Mouse (Mus musculus) natural killer cell, adult 2 months (primary cell): ENCODE data around the gene Pgam1.
"Not testable (repeated sequence)": the region's sequence is repeated elsewhere in the genome, so short reads cannot be mapped to it uniquely, and the experiment has no call there.

Experiments
- DNase-seq, 2 experiments: peaks; one replicate each; pipeline ENCODE4 v3.0.0; 2022; ENCODE audit warnings: low spot score in 2 of 2

The Pgam1 gene

DNA sequence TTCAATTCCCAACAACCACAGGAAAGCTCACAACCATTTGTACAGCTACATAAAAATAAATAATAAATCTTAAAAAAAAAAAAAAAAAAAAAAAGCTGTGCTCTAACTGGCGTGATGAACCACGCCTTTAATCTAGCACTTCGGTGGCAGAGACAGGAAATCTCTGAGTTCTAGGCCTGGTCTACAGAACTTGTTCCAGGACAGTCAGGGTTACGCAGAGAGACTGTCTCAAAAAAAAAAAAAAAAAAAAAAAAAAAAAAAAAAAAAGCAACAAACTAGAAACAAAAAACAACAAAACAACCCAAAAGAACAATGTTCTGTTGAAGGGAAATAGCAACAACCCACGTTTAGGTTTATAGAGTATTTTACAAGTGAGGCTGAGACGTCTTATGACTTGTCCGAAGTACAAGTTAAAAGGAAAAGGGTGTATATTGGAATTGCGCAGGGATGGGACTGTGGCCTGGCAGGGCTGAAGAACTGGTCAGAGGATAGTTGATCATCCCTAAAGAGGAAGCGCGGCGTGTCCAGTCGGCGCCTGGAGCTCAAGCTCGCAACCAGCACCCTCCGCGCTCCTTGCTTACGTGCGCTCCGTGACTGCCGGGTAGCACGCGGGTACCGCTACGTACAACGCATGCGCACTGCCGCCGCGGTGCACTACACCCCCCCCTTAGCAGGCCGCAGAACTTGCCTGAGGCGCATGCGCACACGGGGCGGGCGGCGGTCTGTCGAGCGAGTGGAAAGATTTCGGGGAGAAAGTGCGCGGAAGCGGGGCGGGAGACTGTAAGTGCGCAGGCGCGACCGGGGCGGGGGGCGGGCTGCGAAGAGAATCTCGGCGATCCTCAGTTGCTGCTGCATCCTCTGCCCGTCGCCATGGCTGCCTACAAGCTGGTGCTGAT lies at the start of gene Pgam1:
Gene Pgam1, plus strand, starts transcription at position 746 of the 896 bp plus-strand sequence.
- DNase-seq: peak; percentile 94 to 97

DNA sequence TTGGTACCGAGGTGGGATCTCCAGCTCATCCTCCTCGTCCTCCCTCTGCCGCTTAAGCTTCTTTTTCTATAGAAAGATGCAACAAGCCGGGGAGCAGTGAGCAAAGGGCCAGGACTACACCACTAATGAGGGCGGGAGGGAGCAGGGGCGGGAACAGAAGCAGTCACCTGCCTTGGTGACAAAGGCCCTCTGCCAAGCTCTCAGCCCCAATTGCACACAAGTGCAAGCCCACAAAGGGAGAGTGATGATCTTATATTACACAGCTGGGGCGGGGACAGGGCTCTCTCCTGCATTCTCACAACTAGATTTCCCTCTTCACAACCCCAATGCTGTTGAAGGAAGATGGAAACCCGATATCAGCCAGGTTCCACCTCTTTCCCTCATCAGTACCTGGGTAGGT lies 45.0 kb upstream of the Pgam1 start:
- no peak for DNase-seq

- DNase-seq: no peak
Observed at GRCm38 (mm10) chr19:41869296-41869695, 42.4 kb upstream of the Pgam1 start.

DNA sequence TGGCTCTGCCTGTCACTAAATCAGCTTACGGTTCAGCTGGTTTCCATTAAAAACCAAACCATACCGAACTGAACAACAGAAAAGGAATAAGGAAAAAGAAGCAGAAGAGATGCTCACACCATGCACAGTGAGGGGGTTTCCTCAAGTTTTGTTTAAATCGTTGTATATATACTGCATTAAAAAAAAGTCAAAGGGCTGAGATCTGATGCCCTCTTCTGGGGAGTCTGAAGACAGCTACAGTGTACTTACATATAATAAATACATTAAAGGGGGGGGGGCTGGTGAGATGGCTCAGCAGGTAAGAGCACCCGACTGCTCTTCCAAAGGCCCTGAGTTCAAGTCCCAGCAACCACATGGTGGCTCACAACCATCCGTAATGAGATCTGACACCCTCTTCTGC lies 41.8 kb upstream of the Pgam1 start:
- not testable (repeated sequence) for DNase-seq

DNA sequence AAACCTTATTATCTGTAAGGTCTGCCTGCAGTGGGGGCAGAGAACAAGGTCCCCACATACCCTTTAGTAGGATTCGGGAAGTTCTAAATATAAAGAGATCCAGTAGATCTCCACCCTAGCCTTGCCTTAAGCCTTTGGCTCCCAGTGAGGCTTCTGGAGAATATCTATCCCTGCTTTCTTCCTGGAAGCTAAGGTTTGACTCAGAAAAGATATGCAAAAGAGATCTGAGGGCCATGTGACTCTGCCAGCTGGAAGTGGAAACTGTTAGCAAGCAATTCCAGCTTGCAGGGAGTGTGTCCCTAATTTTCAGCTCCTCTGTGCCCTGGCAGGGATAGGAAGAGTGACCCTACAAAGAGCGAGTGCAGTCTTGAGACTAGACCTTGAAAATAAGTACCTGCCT lies 39.4 kb upstream of the Pgam1 start:
- no peak for DNase-seq

DNA sequence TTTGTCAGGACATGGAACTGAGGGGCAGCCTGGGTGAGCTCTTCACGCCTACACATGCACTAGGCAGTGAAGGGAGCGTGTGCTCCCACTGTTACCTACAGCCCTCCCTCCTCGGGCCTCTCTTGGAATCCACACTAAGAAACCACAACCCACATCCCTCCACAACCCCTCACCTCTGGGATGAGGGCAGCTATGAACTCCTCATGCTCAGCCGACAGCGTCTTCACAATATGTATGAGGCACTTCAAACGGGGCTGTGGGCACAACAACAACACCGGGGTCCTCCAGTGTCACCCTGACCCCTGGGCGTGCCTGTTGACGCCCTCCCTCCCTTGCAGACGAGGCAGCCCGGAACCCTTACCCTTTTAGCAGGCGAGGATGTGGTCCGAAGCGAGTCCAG lies 37.4 kb upstream of the Pgam1 start:
- DNase-seq: peak; percentile 41 to 46

DNA sequence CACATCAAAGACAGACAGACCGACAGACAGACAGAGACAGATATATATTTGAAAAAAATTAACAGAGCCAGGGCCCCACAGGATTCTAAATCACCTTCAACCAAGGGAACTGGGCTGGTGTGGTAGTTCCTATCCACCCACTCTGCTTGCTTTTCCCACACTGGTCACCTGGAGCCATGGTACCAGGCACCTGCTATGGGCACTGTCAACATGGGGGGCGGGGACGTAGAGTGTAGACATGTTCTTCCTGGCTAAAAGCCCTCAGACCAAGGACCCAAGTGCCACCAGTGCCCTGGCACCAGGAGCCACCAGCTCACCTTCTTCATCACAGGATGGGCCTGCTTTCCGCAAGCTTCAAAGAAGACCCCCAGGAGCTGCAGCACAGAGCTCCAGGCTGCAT lies 29.9 kb upstream of the Pgam1 start:
- DNase-seq: no peak

GRCm38 (mm10) chr19:41883882-41884281 lies 27.8 kb upstream of the Pgam1 start:
- no peak for DNase-seq

DNA sequence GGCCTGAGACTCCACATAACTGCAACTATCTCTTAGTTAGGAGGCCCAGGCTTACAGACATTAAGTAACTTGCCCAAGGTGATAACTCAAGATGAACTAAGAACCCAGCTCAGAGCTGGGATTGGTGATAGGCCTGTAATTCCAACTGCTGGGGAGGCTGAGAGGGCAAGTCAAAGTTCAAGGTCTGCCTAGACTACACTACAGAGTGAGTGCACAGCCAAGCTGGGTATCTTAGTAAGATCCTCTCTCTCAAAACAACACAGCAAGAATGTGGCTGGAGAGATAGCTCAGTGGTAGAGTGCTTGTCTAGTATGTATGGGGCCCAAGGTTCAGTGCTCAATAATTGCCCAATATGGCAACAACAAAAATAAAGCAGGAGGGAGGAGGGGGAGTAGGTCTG lies 23.5 kb upstream of the Pgam1 start:
- no peak for DNase-seq

GRCm38 (mm10) chr19:41894959-41895358 lies 16.8 kb upstream of the Pgam1 start:
- DNase-seq: no peak

DNA sequence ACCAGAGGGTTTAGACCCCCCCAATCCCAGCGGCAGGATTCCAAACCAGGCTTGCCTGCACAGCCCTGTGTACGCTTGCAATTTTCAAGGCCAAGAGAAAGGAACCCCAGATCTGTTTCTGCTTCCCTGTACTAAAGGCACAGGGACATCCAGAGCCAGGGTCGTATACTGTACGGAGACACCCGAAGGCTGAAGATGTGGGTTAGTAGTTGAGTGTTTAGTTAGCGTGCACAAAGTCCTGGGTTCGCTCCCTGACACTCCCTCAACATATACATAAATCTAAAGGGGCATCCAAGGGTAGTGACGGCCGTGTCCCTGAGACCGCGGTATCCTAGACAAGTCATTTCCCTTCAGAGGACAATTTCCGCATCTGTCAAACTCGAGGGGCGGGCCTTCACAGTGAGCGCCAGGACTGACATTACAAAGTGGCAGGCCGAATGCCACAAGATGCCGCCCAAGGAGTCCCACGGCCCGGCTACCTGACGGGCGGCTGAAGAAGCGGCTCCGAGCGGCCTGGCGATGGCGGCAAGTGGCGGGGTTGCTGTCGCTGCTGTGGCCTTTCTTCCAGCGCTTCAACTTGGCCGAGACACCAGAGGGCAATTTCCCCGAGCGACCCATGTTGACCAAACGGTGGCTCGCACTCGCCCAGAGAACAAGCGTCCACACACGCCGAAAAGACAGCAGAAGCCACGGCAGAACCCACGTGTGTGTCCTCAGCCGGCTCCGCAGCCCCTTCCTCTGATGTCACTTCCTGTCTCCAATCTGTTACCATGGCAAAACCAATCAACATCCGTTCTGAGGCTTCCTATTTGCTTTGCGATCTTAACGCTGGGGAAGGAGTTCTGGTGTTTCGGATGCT lies 16.0 kb upstream of the Pgam1 start, which contains the start of gene Rrp12:
Gene Rrp12, minus strand, starts transcription at position 714 of the 859 bp plus-strand sequence.
- DNase-seq: peak; percentile 82 to 84

GRCm38 (mm10) chr19:41896319-41896711 lies 15.4 kb upstream of the Pgam1 start:
- no peak for DNase-seq

- DNase-seq: peak in 1 of 2 experiments; percentile 28
Observed at GRCm38 (mm10) chr19:41898860-41899259, 12.9 kb upstream of the Pgam1 start.

DNA sequence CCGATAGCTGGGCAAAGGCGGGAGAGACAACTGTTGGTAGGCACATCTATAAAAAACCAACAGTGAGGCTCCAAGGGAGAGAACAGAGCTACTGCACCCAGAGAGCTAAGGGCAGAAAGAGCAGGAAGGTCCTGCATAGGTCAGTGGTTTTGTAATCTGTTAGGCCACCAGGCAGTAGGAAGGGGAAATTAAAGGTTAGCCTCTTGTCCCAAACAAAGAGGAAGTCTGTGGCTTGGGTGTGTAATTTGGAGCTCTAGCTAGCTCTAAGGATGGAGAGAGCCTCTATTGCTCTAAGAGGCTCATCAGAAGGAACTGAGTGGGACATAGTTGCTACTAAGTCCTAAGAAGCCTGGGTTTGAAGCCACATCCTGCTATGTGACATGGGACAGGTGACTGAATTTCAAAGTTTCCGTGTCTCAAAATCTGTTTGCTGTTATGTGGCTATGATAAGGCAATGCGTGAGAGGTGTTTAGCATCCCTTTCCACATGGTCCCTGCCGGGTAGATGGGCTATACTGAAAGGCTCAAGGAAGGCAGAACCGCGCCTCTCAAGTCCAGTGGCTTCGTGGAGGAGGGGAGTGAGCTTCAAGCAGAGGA lies 11.1 kb upstream of the Pgam1 start:
- DNase-seq: no peak

- DNase-seq: no peak
Observed at GRCm38 (mm10) chr19:41901696-41902095, 10.0 kb upstream of the Pgam1 start.

DNA sequence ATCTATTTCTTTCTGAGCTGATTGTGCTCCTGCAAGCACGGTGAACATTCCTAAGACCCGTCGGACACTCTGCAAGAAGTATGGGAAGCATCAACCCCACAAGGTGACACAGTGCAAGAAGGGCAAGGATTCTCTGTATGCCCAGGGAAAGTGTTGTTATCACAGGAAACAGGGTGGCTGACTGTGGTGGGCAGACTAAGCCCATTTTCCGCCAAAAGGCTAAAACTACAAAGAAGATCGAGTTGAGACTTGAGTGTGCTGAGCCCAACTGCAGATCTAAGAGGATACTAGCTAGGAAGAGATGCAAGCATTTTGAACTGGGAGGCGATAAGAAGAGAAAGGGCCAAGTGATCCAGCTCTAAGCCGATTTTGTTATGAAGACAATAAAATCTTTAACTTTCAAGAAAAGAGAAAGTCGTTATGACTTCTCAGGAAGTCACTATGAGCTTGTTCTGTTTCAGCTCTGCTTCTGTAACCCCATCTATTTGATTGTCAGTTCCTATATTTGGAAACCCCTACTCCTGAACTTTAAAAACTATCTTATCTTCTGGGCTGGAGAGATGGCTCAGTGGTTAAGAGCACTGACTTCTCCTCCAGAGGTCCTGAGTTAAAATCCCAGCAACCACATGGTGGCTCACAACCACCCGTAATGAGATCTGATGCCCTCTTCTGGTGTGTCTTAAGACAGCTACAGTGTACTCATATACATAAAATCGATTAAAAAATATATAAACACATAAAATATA lies 8.7 kb upstream of the Pgam1 start:
- peak in 1 of 2 experiments; percentile 14 for DNase-seq

GRCm38 (mm10) chr19:41905246-41905645 lies 6.5 kb upstream of the Pgam1 start:
- no peak for DNase-seq

- no peak for DNase-seq
Observed at GRCm38 (mm10) chr19:41906311-41907078, 5.2 kb upstream of the Pgam1 start.

- no peak for DNase-seq
Observed at GRCm38 (mm10) chr19:41907079-41907760, 4.5 kb upstream of the Pgam1 start.

- no peak for DNase-seq
Observed at GRCm38 (mm10) chr19:41908736-41909135, 3.0 kb upstream of the Pgam1 start.
